Mouse (Mus musculus) CH12.LX (cell line): ENCODE data around the gene Siglecg. TPM values are rescaled to one million over a fixed set of nuclear protein-coding genes. Genes with fewer than 3 reads are reported as not detected.

Experiments used
- DNase-seq: peaks from one replicate; pipeline ENCODE4 v3.0.0-alpha.2; 2013; ENCODE audit errors: extremely low read depth
- H3K27ac ChIP-seq: 2 replicates; pipeline ENCODE4 v1.5.1; 2012; ENCODE audit warnings: low read depth, mild to moderate bottlenecking, control low read depth, moderate library complexity; ENCODE audit not compliant: insufficient read depth
- H3K27me3 ChIP-seq: replicated peaks from 2 replicates; pipeline ENCODE3; 2012; ENCODE audit warnings: inconsistent platforms
- H3K36me3 ChIP-seq, 2 experiments: replicated peaks in 1 of 2; 2 replicates each; pipeline versions ENCODE3 to v1.6.1; 2012; ENCODE audit warnings: inconsistent platforms in 1 of 2, low read length in 1 of 2, mild to moderate bottlenecking in 1 of 2, mixed read lengths in 1 of 2, moderate library complexity in 1 of 2; ENCODE audit not compliant: control insufficient read depth in 1 of 2, insufficient read depth in 1 of 2
- H3K4me1 ChIP-seq, 2 experiments: 2 replicates each; pipeline ENCODE4 v1.6.1; 2012; ENCODE audit warnings: inconsistent platforms in 1 of 2, moderate library complexity in 1 of 2; ENCODE audit not compliant: insufficient read depth in 2 of 2, control insufficient read depth in 1 of 2
- H3K4me2 ChIP-seq: 2 replicates; pipeline ENCODE4 v1.6.1; 2012; ENCODE audit warnings: low read depth, mild to moderate bottlenecking, control low read depth; ENCODE audit not compliant: poor library complexity, insufficient read depth, severe bottlenecking
- H3K4me3 ChIP-seq, 3 experiments: fragments of 150-350 bp in 1 of 3; sonication (generic) in 1 of 3; replicated peaks in 1 of 3; 2 replicates each; pipeline versions ENCODE3 to v1.5.1; 2011 to 2012; ENCODE audit warnings: low read depth in 2 of 3, low read length in 2 of 3, mild to moderate bottlenecking in 2 of 3, moderate library complexity in 2 of 3, control low read depth in 1 of 3, improper control_type of control experiment in 1 of 3, inconsistent platforms in 1 of 3, mixed read lengths in 1 of 3; ENCODE audit not compliant: poor library complexity in 1 of 3
- H3K79me2 ChIP-seq: replicated peaks from 2 replicates; pipeline ENCODE4 v1.6.1; 2012; ENCODE audit warnings: mild to moderate bottlenecking, moderate library complexity; ENCODE audit not compliant: control insufficient read depth, poor library complexity, insufficient read depth, severe bottlenecking; ENCODE audit errors: extremely low read depth
- H3K9ac ChIP-seq: 2 replicates; pipeline ENCODE4 v1.6.1; 2012; ENCODE audit warnings: low read depth, mild to moderate bottlenecking, control low read depth, moderate library complexity; ENCODE audit not compliant: insufficient read depth
- H3K9me3 ChIP-seq: replicated peaks from 2 replicates; pipeline ENCODE3; 2012; ENCODE audit warnings: low read length, inconsistent platforms, mixed read lengths
- BHLHE40 ChIP-seq: IDR thresholded peaks from 2 replicates; pipeline ENCODE4 v1.6.1; 2011; ENCODE audit warnings: mild to moderate bottlenecking, low read depth, low read length, improper control_type of control experiment
- CHD1 ChIP-seq: IDR thresholded peaks from 2 replicates; pipeline ENCODE4 v1.6.1; 2012; ENCODE audit warnings: low read depth, low read length, improper control_type of control experiment, inconsistent platforms
- CHD2 ChIP-seq: IDR thresholded peaks from 2 replicates; pipeline ENCODE4 v1.6.1; 2011; ENCODE audit warnings: low read length, improper control_type of control experiment
- ELF1 ChIP-seq: IDR thresholded peaks from 2 replicates; pipeline ENCODE4 v1.6.1; 2014; ENCODE audit warnings: low read depth, mild to moderate bottlenecking, inconsistent platforms, low read length, improper control_type of control experiment
- EP300 ChIP-seq: IDR thresholded peaks from 2 replicates; pipeline ENCODE4 v1.6.1; 2011; ENCODE audit warnings: low read length, improper control_type of control experiment
- ETS1 ChIP-seq: conservative IDR thresholded peaks from 2 replicates; pipeline ENCODE4 v1.6.1; 2012; ENCODE audit warnings: low read depth, mild to moderate bottlenecking, inconsistent platforms, low read length, improper control_type of control experiment, moderate library complexity
- GABPA ChIP-seq: IDR thresholded peaks from 2 replicates; pipeline ENCODE4 v1.6.1; 2012; ENCODE audit warnings: low read depth, low read length, improper control_type of control experiment, inconsistent platforms; ENCODE audit not compliant: insufficient replicate concordance
- IRF4 ChIP-seq: IDR thresholded peaks from 2 replicates; pipeline ENCODE4 v1.6.1; 2014; ENCODE audit warnings: low read depth, mild to moderate bottlenecking, inconsistent platforms, low read length, improper control_type of control experiment
- KAT2A ChIP-seq: IDR thresholded peaks from 2 replicates; pipeline ENCODE4 v1.6.1; 2012; ENCODE audit warnings: low read length, improper control_type of control experiment, inconsistent platforms; ENCODE audit not compliant: insufficient replicate concordance
- MAFK ChIP-seq: IDR thresholded peaks from 2 replicates; pipeline ENCODE4 v1.6.1; 2011; ENCODE audit warnings: low read length, improper control_type of control experiment; ENCODE audit not compliant: insufficient replicate concordance
- MAX ChIP-seq: IDR thresholded peaks from 2 replicates; pipeline ENCODE4 v1.6.1; 2011; ENCODE audit warnings: low read length, improper control_type of control experiment
- MAZ ChIP-seq: IDR thresholded peaks from 2 replicates; pipeline ENCODE4 v1.6.1; 2012; ENCODE audit warnings: low read depth, mild to moderate bottlenecking, inconsistent platforms, low read length, improper control_type of control experiment, moderate library complexity
- MYC ChIP-seq: IDR thresholded peaks from 2 replicates; pipeline ENCODE4 v1.6.1; 2011; ENCODE audit warnings: low read depth, mild to moderate bottlenecking, improper control_type of control experiment, low read length
- NELFE ChIP-seq: IDR thresholded peaks from 2 replicates; pipeline ENCODE4 v1.6.1; 2011; ENCODE audit warnings: low read depth, low read length, improper control_type of control experiment
- NRF1 ChIP-seq: IDR thresholded peaks from 2 replicates; pipeline ENCODE4 v1.6.1; 2014; ENCODE audit warnings: low read depth, mild to moderate bottlenecking, inconsistent platforms, low read length, improper control_type of control experiment, moderate library complexity
- PAX5 ChIP-seq: IDR thresholded peaks from 2 replicates; pipeline ENCODE4 v1.6.1; 2012; ENCODE audit warnings: low read length, inconsistent platforms, mixed read lengths
- POLR2AphosphoS2 ChIP-seq: IDR thresholded peaks from 2 replicates; pipeline ENCODE4 v1.6.1; 2011; ENCODE audit warnings: low read depth, low read length, improper control_type of control experiment
- RAD21 ChIP-seq: IDR thresholded peaks from 2 replicates; pipeline ENCODE4 v1.6.1; 2011; ENCODE audit warnings: low read depth, mild to moderate bottlenecking, low read length, improper control_type of control experiment, moderate library complexity
- RCOR1 ChIP-seq: conservative IDR thresholded peaks from 2 replicates; pipeline ENCODE4 v1.6.1; 2012; ENCODE audit warnings: low read depth, mild to moderate bottlenecking, inconsistent platforms, low read length, improper control_type of control experiment
- SIN3A ChIP-seq: IDR thresholded peaks from 2 replicates; pipeline ENCODE4 v1.6.1; 2012; ENCODE audit warnings: low read length, improper control_type of control experiment, inconsistent platforms
- TBP ChIP-seq: conservative IDR thresholded peaks from 2 replicates; pipeline ENCODE4 v1.6.1; 2011; ENCODE audit warnings: low read depth, low read length, improper control_type of control experiment
- TCF12 ChIP-seq: IDR thresholded peaks from 2 replicates; pipeline ENCODE4 v1.6.1; 2014; ENCODE audit warnings: low read depth, mild to moderate bottlenecking, inconsistent platforms, low read length, improper control_type of control experiment
- UBTF ChIP-seq: IDR thresholded peaks from 2 replicates; pipeline ENCODE4 v1.6.1; 2012; ENCODE audit warnings: low read depth, mild to moderate bottlenecking, inconsistent platforms, low read length, improper control_type of control experiment, moderate library complexity
- ZC3H11A ChIP-seq: IDR thresholded peaks from 2 replicates; pipeline ENCODE4 v1.6.1; 2012; ENCODE audit warnings: low read depth, mild to moderate bottlenecking, inconsistent platforms, low read length, improper control_type of control experiment
- ZMIZ1 ChIP-seq: IDR thresholded peaks from 2 replicates; pipeline ENCODE4 v1.6.1; 2012; ENCODE audit warnings: low read depth, mild to moderate bottlenecking, inconsistent platforms, low read length, improper control_type of control experiment
- dilution Hi-C: fragments of 300-500 bp; cut with MboI; formaldehyde crosslinking; loops from 2 replicates; pipeline ENCODE4 v1.14.3; 2020; ENCODE audit warnings: low sequenced_read_pairs; ENCODE audit not compliant: extremely low pct_unique_long_range_greater_than_20kb, extremely low pct_ligation_motif_present
- in situ Hi-C: fragments of 300-500 bp; cut with MboI; formaldehyde crosslinking; loops from 3 replicates; pipeline ENCODE4 v1.14.3; 2019; ENCODE audit warnings: low sequenced_read_pairs, low pct_ligation_motif_present, low pct_unique_long_range_greater_than_20kb, mixed read lengths
- polyA plus RNA-seq: library from polyadenylated mRNA; unstranded; fragments of >175 nt; gene quantifications from 2 replicates; pipeline ENCODE4 v1.2.1, GENCODE M21; 2012; ENCODE audit warnings: low read depth; ENCODE audit not compliant: insufficient read length
- total RNA-seq, 2 experiments: library from RNA; depleted of rRNA; stranded (reverse); fragments of 300-350 nt in 1 of 2; fragments of >200 nt in 1 of 2; gene quantifications; 2 replicates each; pipeline ENCODE4 v1.2.3; 2012 to 2014

Siglecg gene
- total and polyA plus RNA-seq, 3 experiments: 29.7 to 58.2 (median 31.2) TPM

DNA sequence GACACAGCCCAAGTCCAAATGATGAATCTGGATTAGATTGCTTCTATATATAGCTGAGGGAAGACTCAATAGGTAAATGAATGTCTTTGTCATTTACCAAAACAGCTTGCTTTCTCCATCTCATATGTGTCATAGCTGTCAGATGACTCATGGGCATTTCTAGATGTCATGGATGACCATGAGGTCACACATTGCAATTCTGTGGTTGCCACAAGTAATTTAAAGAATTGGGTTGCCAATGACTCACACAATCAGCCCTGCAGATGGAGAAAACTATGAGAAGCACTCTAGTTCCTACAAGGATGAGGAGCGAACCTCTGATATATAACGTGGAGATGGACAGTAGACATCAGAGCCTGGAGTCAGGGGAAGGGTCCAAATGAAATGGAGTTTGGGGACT, 8.5 kb upstream of the Siglecg start:
- H3K27ac ChIP-seq: no peak overlapping the region
- in situ Hi-C loops (no loop called here), dilution Hi-C loops (no loop called here)
- no peak for TF ChIP-seq UBTF
- TF ChIP-seq IRF4: no peak
- no peak for TF ChIP-seq KAT2A
- no peak for TF ChIP-seq CHD1
- TF ChIP-seq GABPA: no peak
- TF ChIP-seq RAD21: no peak
- TF ChIP-seq MAZ: no peak
- no peak for TF ChIP-seq CHD2
- no peak for TF ChIP-seq MYC
- TF ChIP-seq ZC3H11A: no peak
- no peak for TF ChIP-seq RCOR1
- TF ChIP-seq TCF12: no peak
- TF ChIP-seq NRF1: no peak
- no peak for TF ChIP-seq POLR2AphosphoS2
- TF ChIP-seq ETS1: no peak
- no peak for DNase-seq
- peaks cover 2% of the 10 kb centered on the region for H3K9me3 ChIP-seq
- H3K4me1 ChIP-seq: peaks cover 0 to 36% of the 10 kb centered on the region in 2 experiments; a peak in 2 of 4 replicates
- no peak overlapping the region for H3K4me3 ChIP-seq
- H3K27me3 ChIP-seq: no peaks in the 10 kb centered on the region
- no peaks in the 10 kb centered on the region for H3K79me2 ChIP-seq
- H3K36me3 ChIP-seq: no peaks in the 10 kb centered on the region
- H3K9ac ChIP-seq: no peak overlapping the region
- no peak overlapping the region for H3K4me2 ChIP-seq

DNA sequence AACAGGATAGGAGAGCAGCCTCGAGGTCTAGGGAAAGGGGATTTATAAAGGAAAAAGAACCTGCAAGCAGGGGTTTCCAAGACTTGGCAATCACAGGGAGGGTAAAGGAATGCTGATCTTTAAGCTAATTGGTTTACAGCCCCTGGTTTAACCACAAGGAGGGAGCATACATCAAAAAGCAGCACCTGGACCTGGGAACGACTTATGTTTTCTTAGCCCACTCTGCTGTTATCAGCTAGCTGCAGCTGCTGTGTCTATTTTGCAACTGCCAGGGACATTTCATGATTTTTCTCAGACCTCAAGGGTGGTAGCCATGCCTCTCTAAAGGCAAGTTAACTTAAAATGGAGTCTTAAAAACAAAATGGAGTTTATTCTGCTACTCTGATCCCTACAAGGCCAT, 5.3 kb upstream of the Siglecg start:
- in situ Hi-C loops: loop anchor here (25.0 kb wide), 1 partner anchor 1385 kb away; no protein-coding TSS in a partner anchor
- dilution Hi-C loops: no loop called here
- H3K4me2 ChIP-seq: no peak overlapping the region
- H3K27ac ChIP-seq: no peak overlapping the region
- no peaks in the 10 kb centered on the region for H3K27me3 ChIP-seq
- no peak overlapping the region for H3K9ac ChIP-seq
- H3K4me1 ChIP-seq: peaks cover 7 to 20% of the 10 kb centered on the region in 2 experiments; a peak in 3 of 4 replicates
- no peak for DNase-seq
- no peaks in the 10 kb centered on the region for H3K36me3 ChIP-seq
- no peak overlapping the region for H3K4me3 ChIP-seq
- H3K9me3 ChIP-seq: peaks cover 2% of the 10 kb centered on the region
- no peaks in the 10 kb centered on the region for H3K79me2 ChIP-seq
- TF ChIP-seq PAX5: no peak
- TF ChIP-seq GABPA: no peak
- no peak for TF ChIP-seq NELFE
- TF ChIP-seq RAD21: no peak
- no peak for TF ChIP-seq TBP
- TF ChIP-seq ELF1: no peak
- TF ChIP-seq MAX: no peak
- no peak for TF ChIP-seq CHD1
- no peak for TF ChIP-seq MAFK
- TF ChIP-seq MAZ: no peak
- no peak for TF ChIP-seq SIN3A
- TF ChIP-seq EP300: no peak
- no peak for TF ChIP-seq BHLHE40
- no peak for TF ChIP-seq ZMIZ1
